Mouse (Mus musculus): ENCODE measurements around the gene Cript.
"Not testable (repeated sequence)": the region's sequence is repeated elsewhere in the genome, so short reads cannot be mapped to it uniquely, and the experiment has no call there.

The Cript gene

DNA sequence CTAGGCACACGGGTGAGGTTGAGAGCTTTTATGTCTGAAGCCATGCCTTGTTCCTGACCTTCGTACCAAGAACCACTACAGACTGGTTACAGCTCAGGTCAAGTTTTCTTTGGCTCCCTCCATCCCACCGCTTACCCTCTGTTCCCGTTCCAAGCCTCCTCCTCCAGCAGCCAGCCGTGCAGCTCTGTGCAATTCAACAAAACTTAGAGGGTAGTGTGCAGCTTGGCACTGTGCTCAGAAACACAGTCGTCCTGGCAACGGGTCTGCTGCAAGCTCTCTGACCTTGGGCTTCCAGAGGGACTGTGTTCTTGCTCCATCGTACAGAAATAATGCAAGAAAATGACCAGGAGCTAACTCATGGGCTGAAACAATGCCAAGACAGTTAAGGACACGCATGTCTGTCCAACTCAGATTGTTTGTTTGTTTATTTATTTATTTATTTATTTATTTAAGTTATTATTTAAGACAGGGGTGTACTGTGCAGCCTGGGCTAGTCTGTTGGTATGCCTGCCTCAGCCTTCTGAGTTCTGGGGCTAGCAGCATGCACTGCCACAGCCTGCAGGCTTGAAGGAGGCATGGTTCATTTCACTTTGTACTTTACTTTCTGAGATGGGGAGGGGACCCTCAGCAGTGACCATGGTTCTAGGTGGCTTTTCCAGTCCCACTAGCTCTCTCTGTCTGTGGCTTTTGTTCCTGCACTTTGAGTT is 25.3 kb downstream of the Cript start:
- DNase-seq, result no peak

DNA sequence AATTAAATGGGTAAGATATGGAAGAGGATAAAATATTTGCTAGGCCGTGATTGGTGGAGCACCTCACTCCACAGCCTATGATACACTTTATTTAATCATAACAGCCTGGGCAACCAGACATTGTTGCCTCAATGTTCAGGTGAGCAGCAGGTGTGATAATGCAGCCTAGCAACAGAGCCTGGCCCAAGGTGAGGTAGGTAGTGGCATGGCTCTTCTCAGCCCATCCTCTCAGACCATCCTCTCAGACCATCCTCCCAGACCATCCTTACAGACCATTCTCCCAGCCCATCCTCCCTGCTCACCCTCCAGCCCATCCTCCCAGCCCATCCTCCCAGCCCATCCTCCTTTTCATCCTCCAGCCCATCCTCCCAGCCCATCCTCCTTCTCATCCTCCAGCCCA is 26.3 kb downstream of the Cript start:
- DNase-seq, result no peak

DNA sequence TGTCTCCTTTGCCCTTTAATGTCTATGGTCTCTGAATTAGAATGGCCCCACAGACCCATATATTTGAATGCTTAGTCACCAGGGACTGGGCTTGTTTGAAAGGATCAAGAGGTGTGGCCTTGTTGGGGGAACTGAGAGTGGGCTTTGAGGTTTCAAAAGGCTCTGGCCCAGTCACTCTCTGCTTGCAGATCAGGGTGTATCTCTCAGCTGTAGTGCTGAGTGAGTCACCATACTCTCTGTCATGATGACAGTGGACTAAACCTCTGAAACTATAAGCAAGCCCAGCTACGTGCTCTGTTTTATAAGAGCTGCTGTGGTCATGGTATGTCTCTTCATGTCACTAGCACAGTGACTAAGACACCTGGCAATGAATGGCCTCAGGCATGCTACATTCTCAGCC is 27.1 kb downstream of the Cript start:
- DNase-seq, result no peak

DNA sequence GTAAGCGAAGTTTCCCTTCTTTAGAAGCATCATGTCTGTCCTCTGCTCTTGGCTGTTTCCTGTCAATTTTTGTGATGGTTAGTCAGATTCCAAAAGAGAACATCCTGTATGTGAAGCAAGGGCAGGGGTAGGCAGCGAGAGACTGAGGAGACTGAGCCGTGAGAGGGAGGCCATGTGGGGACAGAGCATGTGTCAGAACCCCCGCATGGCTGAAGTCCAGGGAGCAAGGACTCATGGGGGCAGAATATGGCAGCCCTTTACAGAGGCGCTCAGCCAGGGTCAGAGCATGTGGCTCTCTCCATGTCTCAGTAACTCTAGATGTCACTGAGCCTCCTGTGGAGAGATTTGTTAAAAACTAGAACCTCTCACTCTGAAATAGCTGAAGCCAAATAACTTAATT is 28.6 kb downstream of the Cript start:
- DNase-seq, result no peak

DNA sequence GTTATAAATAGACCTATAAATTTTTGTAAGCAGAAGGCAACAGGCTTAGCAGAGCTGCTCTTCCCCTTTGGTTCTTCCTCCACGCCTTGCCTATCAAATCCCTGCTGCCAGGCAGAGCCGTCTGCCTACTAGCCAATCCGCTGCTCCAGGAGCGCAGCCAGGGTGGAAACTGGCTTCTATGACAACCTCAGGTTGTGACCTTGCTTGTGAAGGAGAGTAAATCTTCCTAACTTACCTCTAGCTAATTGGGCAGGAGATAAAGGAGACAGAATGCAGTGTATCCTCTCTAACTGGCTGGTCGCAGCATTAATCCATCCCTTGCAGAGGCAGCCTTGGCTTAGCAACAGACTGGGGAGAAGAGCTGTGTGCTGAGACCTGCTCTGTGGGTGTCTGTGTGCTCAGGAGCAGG is 29.7 kb downstream of the Cript start:
- DNase-seq, result no peak

DNA sequence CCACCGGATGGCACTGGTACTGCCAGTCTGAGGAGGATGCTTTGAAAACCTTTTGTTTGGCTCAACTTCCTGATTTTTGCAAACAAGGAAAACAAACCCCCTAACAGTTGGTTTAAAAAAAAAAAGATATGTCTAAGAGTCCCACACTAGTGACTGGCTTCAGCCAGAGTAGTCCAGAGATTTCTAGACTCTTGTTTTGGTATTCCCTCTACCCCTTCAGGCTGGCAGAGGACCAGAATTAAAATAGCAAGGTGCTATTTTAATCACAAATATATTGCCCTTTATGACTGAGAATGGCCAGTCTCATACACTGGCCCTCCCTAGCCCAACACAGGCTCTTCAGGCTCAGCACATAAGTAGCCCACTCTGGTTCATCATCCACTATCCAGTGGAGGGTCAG is 30.3 kb downstream of the Cript start:
- DNase-seq, result no peak

DNA sequence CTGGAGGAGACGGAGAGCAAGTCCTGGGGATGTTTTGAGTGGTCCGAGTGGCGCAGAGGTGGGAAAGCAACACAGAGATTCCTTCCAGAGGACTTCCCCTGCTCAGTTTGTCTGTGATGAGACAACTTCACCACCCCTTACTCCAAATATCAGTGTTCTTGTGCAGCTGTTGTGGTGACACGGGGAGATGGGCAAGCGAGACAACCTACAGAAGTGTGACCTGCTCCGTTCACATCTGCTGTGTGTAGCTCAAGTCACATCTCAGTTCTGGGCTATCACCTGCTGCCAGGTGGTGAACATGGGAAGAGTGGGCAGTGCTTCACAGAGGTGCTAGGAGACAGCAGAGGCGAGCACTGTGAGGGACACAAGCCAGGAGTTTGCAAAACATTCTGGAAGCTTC is 31.4 kb downstream of the Cript start:
- DNase-seq, result no peak

DNA sequence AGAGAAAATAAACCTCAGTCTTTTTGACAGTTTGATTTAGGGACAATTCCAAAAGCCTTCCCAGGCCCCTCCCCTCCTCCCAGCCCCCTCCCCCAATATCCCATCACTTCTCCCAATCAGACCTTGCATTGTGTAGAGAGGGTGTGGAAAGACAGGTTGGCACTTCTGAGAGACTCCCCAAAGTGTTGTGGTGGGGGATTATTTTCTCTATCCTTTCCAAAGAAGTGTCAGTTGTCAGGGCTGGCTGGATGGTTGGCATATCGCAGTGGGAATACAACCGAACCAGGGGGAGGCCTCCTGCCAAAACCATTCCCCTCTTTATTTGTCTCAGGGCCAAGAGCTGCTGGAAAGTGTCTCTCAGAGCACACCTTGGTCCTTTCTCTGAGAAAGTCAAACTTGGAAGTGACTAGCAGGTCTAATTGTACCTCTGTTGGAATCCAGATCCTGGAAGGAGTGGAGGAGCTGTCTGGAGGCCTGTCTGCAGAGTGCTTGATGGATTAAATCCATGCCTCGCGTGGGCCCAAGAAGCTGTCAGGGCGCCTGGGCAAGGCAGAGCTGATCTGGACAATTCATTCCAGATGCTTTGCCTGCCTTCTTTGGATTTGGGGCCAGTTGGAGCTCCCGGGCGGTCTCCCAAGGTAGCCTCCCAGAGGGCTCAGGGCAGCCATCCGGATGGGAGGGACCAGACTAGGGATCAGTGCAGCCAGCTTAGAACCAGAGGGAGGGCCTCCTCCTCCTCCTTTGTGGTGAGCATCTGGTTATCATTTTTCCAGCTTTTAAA is 32.3 kb downstream of the Cript start:
- no peak for DNase-seq

DNA sequence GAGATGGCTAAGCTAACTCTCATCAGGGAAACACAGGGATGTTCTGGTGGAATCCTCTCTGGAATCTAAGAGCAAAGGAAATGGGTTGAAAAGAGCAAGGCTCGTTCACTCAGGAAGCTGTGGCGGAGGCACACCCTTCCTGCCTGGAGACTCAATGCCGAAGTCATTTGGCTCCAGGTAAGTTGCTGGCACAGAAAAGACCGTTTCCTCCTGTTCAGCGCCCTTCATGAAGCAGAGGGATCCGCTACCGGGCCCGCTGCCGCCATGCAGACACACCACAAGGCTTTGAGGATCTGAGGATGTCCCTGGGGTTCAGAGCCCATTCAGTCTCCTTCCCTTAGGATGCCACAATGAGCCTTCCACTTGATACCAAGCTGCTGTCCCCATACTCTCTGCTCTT is 37.3 kb downstream of the Cript start:
- DNase-seq, result peak; percentile 19

DNA sequence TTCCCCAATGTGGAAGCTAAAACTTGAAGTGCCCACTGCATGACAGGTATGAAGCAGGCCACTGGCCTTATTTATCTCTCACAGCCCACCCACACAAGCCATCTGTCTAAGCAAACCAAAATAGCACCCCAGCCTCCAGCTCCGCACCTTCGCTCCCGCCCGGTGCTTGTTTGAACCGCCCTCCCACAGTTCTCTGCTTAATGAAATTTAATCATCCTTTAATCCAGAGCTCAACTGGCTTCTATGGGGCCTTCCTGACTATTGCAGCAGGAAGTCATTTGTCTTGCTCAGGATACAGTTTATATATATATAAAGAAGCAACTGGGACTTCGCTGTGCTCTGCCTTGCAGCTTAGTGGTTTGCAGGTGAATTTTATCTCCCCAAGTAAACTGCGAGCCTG is 38.1 kb downstream of the Cript start:
- DNase-seq, result no peak

DNA sequence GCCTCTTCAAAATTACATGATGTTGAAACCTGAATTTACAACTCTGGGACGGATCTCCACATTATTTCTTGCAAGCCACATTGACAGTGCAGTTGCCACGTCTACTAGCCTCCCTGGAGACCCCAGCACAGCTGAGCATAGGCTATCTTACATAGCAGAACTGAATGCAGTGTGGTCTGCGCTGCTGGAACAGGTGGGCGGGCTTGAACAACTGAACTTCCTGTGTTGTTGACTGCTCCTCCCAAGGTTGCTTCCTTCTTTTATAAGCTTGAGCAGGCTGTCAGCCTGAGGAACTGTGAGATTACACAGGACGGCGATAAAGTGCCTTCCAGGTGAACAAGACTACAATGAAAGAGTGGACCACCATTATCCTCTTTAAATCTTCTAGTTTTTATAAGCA is 38.6 kb downstream of the Cript start:
- DNase-seq, result no peak

DNA sequence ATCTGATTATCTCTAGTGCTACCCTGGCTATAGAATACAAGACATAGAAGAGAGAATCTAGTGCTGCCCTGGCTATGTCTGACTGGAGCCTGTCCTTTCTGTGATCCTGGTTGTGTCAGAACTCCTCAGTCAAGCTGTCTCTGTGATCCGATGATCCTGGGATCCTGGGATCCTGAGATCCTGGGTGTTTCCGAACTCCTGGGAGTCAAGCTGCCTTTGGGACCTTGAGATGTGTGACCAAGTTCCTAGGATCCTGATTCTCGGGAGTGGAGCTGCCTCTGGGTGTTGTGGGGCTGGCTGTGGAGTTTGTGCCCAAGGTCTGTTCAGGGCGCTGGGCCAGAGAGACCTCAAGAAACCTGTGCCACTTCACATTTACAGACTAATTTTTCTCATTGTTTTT is 43.6 kb downstream of the Cript start:
- no peak for DNase-seq

DNA sequence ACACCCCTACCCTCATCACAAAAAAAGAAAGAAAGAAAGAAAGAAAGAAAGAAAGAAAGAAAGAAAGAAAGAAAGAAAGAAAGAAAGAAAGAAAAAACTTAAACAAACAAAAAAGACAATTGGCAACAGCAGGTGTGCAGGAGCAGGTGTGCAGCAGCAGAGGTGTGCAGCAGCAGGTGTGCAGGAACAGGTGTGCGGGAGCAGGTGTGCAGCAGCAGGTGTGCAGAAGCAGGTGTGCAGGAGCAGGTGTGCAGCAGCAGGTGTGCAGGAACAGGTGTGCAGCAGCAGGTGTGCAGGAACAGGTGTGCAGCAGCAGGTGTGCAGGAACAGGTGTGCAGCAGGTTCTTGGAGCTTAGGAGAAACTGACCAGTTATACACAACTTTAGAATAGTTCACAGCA is 46.8 kb downstream of the Cript start:
- DNase-seq, result not testable (repeated sequence)

DNA sequence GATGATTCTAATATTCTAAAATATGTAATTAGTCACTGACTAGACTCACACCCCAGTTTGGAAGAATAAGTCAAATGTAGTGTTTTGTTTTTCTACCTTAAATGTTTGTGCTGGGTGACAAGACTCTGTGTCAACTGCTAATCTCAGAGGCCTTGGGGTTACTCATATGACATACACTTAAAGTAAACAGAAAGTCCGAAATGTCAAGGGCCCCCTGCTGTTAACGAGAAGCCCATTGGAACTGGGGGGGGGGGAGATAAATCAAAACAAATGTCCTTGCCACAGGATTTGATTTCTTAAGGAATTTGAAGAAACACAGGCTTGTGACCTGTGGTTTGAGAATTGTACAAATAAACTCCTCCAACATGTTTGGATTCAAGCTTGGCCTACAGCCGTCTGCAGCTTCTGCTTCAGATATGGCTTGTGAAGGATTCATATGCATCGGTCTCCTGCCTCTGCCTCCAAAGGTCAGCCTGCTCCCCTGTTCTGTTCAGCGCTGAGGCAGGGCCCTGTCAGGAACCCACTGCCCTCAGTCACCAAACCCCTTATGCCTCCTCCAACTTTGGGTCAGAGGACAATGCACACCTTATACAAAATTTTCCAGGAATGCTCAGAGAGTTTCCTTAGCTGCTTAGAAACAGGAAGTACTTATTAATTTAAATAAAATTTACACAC is 47.6 kb downstream of the Cript start:
- DNase-seq, result no peak

DNA sequence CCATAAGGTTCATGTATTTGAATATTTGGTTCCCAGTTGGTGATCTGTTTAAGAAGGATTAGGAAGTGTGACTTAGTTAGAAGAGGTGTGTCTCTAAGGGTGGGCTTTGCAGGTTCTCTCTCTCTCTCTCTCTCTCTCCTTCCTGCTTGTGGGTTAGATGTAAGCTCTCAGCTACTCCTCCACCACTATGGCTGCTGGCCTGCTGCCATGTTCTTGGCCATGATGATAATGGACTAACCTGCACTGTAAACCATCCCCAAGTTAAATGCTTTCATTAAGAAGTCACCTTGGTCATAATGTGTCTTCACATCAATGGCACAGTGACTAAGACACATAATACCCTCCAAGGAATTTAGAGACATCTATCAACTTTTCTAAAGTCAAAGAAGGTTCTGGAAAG is 48.1 kb downstream of the Cript start:
- DNase-seq, result no peak

DNA sequence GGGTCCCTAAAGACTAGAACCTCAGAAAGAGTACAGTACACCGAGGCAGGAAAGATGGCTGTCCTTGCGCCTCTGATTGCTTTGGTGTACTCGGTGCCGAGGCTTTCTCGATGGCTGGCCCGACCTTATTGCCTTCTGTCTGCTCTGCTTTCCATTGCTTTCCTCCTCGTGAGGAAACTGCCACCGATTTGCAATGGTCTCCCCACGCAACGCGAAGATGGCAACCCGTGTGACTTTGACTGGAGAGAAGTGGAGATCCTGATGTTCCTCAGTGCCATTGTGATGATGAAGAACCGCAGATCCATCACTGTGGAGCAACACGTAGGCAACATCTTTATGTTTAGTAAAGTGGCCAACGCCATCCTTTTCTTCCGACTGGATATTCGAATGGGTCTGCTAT is 52.9 kb downstream of the Cript start:
- DNase-seq, result not testable (repeated sequence)

DNA sequence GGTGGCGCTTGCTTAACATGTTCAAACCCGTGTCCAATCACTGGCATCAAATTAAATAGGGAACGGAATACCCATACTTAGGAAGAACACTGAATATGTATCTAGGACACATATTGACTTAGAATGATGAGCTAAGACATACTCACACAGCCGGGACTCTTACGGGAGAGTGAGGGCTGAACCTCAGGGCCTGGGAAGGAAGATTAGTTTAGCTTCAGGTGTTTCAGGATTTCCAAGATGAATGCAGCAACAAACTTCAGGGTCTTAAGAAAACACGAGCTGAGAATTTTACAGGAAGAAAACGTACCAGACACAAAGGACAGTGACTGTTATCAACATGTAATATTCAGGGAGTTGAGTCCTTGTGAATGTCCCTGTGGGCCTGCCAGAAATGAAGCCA is 55.4 kb downstream of the Cript start:
- DNase-seq, result no peak

DNA sequence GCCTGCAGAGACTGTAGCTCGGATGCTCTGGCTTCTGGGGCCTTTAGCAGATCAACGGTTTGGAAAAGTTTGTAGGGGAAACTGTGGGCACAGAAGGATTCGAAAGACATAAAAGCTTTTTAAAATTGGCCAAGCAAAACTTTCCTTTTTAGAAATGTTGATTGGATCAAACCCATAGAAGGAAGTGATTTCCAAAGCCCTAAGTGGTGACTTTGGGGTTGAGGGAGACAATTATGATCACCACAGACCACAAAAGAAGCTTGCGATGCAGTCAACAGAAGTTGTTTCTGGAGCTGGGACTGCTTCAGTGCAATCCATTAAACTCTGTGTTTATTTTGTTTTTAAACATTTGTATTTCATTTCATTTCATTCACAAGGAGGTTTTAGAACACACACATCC is 57.2 kb downstream of the Cript start:
- DNase-seq, result no peak

DNA sequence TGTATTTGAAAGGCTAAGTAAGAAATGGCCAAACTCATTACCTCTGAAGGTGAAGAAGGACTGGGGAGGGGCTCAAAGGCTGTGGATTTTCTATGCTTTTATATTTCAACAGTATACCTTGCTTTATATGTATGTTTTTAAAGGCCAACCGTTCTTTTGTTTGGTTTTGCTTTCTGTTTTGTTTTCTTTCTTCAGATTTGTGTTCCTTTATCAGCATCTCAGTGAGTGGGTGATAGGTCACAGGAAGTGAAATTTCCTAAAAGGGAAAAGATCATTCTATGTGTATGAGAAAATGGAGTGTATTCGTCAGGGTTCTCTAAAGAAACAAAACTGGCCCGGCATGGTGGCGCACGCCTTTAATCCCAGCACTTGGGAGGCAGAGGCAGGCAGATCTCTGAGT is 58.3 kb downstream of the Cript start:
- no peak for DNase-seq
